Mouse (Mus musculus): ENCODE data around the gene Fam169b.

GRCm38 (mm10) chr7:68355325-68356076 is 81.9 kb downstream of the Fam169b start:
- TF ChIP-seq CTCF (IDR thresholded peaks at IDR 0.05; ENCODE audit: borderline replicate concordance, insufficient read depth, low read length) (no peak), POLR2A (IDR thresholded peaks at IDR 0.05; ENCODE audit: low read depth, low read length) (no peak)
